8 mouse cellular contexts compared by ENCODE assay signal in the genomic region with DNA sequence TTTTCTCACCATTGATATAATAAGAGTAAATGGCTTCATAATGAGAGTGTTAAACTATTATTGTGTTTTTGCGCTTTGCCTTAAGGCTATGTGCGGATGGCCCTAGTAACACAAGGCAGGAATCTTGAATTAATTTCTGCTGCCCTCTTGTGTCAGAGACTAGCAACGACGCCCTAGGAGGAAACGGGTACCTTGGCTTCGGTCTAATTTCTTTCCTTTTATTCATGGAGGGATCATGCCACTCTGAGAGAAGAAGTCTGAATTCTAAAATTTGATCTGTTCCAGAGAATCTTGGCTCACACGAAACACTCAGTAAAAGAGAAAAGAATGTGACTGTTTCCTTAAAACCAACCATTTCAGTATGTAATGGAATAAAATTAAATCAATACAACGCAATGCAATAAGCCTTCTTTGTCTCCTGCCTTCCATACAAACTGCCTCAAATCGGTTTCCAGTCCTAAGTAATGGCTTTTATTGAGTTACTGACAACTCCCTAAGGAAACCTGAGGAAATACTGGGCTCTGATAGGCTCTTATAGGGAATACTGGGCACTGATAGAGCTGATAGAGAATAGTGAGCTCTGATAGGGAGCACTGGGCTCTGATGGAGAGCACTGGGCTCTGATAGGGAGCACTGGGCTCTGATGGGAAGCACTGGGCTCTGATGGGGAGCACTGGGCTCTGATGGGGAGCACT.
DNase-seq lines count a peak whose midpoint lies in the region; ATAC-seq lines count a peak whose summit lies in the region.

No protein-coding gene starts in this region.

- H3K4me2 ChIP-seq in embryonic facial prominence, embryonic 14.5 days (ENCODE audit: low read depth, low read length), result no peak overlapping the region
- H3K4me2 ChIP-seq in hindbrain, embryonic 11.5 days (replicated peaks; ENCODE audit: low read depth, low read length), result no peak overlapping the region

- H3K4me1 ChIP-seq in heart, embryonic 10.5 days, result no peaks in the 10 kb centered on the region
- H3K4me1 ChIP-seq in embryonic facial prominence, embryonic 14.5 days (ENCODE audit: control insufficient read depth, insufficient read depth, low read length), result no peaks in the 10 kb centered on the region
- no peaks in the 10 kb centered on the region for H3K4me1 ChIP-seq in hindbrain, embryonic 11.5 days (replicated peaks; ENCODE audit: control insufficient read depth, insufficient read depth, low read length)

- no peaks in the 10 kb centered on the region for H3K27me3 ChIP-seq in heart, embryonic 10.5 days (ENCODE audit: insufficient read depth, poor library complexity, severe bottlenecking)
- 0 out of 2 replicates have a peak, but pooled peaks cover 8% of the 10 kb centered on the region for H3K27me3 ChIP-seq in embryonic facial prominence, embryonic 14.5 days (replicated peaks; ENCODE audit: control insufficient read depth, insufficient read depth, low read length)
- no peaks in the 10 kb centered on the region for H3K27me3 ChIP-seq in hindbrain, embryonic 11.5 days (ENCODE audit: control insufficient read depth, insufficient read depth, low read length)

- H3K9ac ChIP-seq in embryonic facial prominence, embryonic 14.5 days (ENCODE audit: low read depth, low read length), result no peak overlapping the region
- H3K9ac ChIP-seq in hindbrain, embryonic 11.5 days (ENCODE audit: low read depth, low read length), result no peak overlapping the region

- H3K4me3 ChIP-seq in heart, embryonic 10.5 days, result no peak overlapping the region
- no peak overlapping the region for H3K4me3 ChIP-seq in embryonic facial prominence, embryonic 14.5 days (ENCODE audit: low read depth, low read length)
- no peak overlapping the region for H3K4me3 ChIP-seq in hindbrain, embryonic 11.5 days (ENCODE audit: low read depth, low read length)

- DNase-seq in heart, adult 8-10 months (ENCODE audit: low spot score), result peak; percentile 40
- DNase-seq in heart, embryonic 10.5 days (ENCODE audit: low spot score), result no peak
- DNase-seq in adrenal gland, postnatal 25 days, result peak; percentile 3
- DNase-seq in embryonic facial prominence, embryonic 14.5 days (ENCODE audit: low spot score), result peak; percentile 73
- DNase-seq in hindbrain, embryonic 11.5 days (ENCODE audit: low spot score), result peak; percentile 79
- peak; percentile 25 to 67 for DNase-seq in layer of hippocampus, adult 8-10 months (ENCODE audit: low spot score in 2 of 2)
- DNase-seq in right cerebral cortex, postnatal 25 days, result peak; percentile 60

- no peaks in the 10 kb centered on the region for H3K36me3 ChIP-seq in heart, embryonic 10.5 days
- H3K36me3 ChIP-seq in embryonic facial prominence, embryonic 14.5 days (ENCODE audit: control insufficient read depth, insufficient read depth, low read length), result no peaks in the 10 kb centered on the region
- H3K36me3 ChIP-seq in hindbrain, embryonic 11.5 days (ENCODE audit: control insufficient read depth, insufficient read depth, low read length), result no peaks in the 10 kb centered on the region

- peak; percentile 63 for ATAC-seq in embryonic facial prominence, embryonic 14.5 days (ENCODE audit: low read depth)
- ATAC-seq in hindbrain, embryonic 11.5 days (ENCODE audit: low FRiP score), result peak; percentile 89
- peak; percentile 66 for ATAC-seq in megakaryocyte, adult 5-6 weeks (ENCODE audit: poor library complexity, severe bottlenecking)

- WGBS in heart, embryonic 10.5 days, result 29% methylated on average over 9 of the region's 9 CpGs
- 18% methylated on average over 9 of the region's 9 CpGs for WGBS in embryonic facial prominence, embryonic 14.5 days
- WGBS in hindbrain, embryonic 11.5 days, result 22% methylated on average over 9 of the region's 9 CpGs

- no peak overlapping the region for H3K27ac ChIP-seq in heart, embryonic 10.5 days
- no peak overlapping the region for H3K27ac ChIP-seq in embryonic facial prominence, embryonic 14.5 days (replicated peaks; ENCODE audit: low read depth, low read length)
- H3K27ac ChIP-seq in hindbrain, embryonic 11.5 days (ENCODE audit: low read depth, low read length), result no peak overlapping the region

- H3K9me3 ChIP-seq in heart, embryonic 10.5 days, result no peaks in the 10 kb centered on the region
- H3K9me3 ChIP-seq in embryonic facial prominence, embryonic 14.5 days (ENCODE audit: control insufficient read depth, low read length), result no peaks in the 10 kb centered on the region
- no peaks in the 10 kb centered on the region for H3K9me3 ChIP-seq in hindbrain, embryonic 11.5 days (ENCODE audit: control insufficient read depth, low read length)
